Comparison of ENCODE assay signal across 12 mouse cellular contexts in the genomic region with DNA sequence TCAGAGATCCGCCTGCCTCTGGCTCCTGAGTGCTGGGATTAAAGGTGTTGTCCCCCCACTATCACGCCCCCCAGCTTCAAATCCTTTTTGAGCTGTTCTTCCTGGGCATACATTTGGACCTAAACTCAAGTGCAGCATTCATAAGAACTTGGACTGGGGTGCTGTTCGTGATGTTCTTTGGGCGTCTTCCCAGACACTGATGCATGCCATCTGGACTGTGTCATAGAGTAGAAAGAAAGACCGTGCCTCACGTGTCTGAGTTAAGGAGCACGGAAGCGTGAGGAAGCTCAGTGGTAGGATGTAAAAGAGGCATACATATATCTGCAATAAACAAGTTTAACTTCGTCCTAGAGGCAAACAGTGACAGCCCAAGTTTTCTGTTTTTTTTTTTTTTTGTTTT. TPM values are rescaled to one million over a fixed set of nuclear protein-coding genes. Genes with fewer than 3 reads are reported as not detected.
DNase-seq lines count a peak whose midpoint lies in the region.
"Had no signal": no experiment of that assay in that cellular context is flagged by ENCODE, and none has a peak within 500 bp of the region (broad histone marks: within the 10 kb centered on the region; RNA-seq: fewer than 3 reads in every experiment).

No protein-coding gene starts in this region.

- intact Hi-C loops in heart, postnatal 10 days (cut with DNase I), result no loop called here

- peak; percentile 14 for DNase-seq in layer of hippocampus, adult 11-12 months (ENCODE audit: low spot score)
- no peak for DNase-seq in layer of hippocampus, postnatal 10 days (ENCODE audit: low spot score in 2 of 2)
- DNase-seq in adipocyte (ENCODE audit: low spot score), result peak; percentile 86
- DNase-seq in heart, postnatal 10 days, result peak; percentile 56 to 61
- peak; percentile 39 for DNase-seq in lung, postnatal 14 days
- DNase-seq in adrenal gland, adult 18-20 months (ENCODE audit: low spot score in 2 of 2), result no peak
- no peak for DNase-seq in embryo, embryonic 9.5 days (ENCODE audit: extremely low spot score)
- DNase-seq in cerebellum, adult 11-12 months, result no peak
- DNase-seq: adrenal gland, adult 8-10 months; cerebellum, adult 2 months; liver, postnatal 0 days; thymus, postnatal 25 days had no signal

RNA-seq across cellular contexts. Expression of a gene that starts 4.7 kb away (rescaled TPM):
- under 1 TPM; 0.47 to 0.69 TPM for total RNA-seq in layer of hippocampus, postnatal 10 days (2021)
- total RNA-seq in heart, postnatal 10 days (2021), result 1 to 10 TPM; 2.0 TPM
- under 1 TPM; 0.26 to 0.46 TPM for total RNA-seq in adrenal gland, adult 18-20 months (2021)

RNA-seq across cellular contexts. Expression of a gene that starts 5.7 kb away (rescaled TPM):
- total RNA-seq in layer of hippocampus, postnatal 10 days (2021), result 10 to 100 TPM; 23.8 to 26.4 TPM
- total RNA-seq in heart, postnatal 10 days (2021), result 10 to 100 TPM; 14.9 to 15.8 TPM
- total RNA-seq in adrenal gland, adult 18-20 months (2021), result 10 to 100 TPM; 18.7 to 22.5 TPM

Comparison
In these comparisons a context has a peak if more than half of its experiments do, and no peak if none do; other contexts are left out.
1. DNase-seq: peak in layer of hippocampus, adult 11-12 months (single experiment), adipocyte (single experiment), heart, postnatal 10 days (2 of 2) and lung, postnatal 14 days (single experiment); none in layer of hippocampus, postnatal 10 days (0 of 2), adrenal gland, adult 18-20 months (0 of 2), embryo, embryonic 9.5 days (single experiment) and cerebellum, adult 11-12 months (single experiment).